ENCODE assay signal across 8 mouse cellular contexts in genomic region chr3:54797211-54797610, GRCm38 (mm10). TPM values are rescaled to one million over a fixed set of nuclear protein-coding genes. Genes with fewer than 3 reads are reported as not detected.
A peak's percentile ranks its signal among the peaks of the same experiment; 100 is the strongest.
DNase-seq lines count a peak whose midpoint lies in the region; ATAC-seq and TF ChIP-seq lines count a peak whose summit lies in the region.

No protein-coding gene starts in this region.

- WGBS in embryonic facial prominence, embryonic 15.5 days = 35% methylated on average over 16 of the region's 16 CpGs
- WGBS in lung, embryonic 16.5 days = 27% methylated on average over 16 of the region's 16 CpGs

- TF ChIP-seq POLR2A in ES-Bruce4 (IDR thresholded peaks at IDR 0.05; ENCODE audit: insufficient read depth, low read length) = no peak

- H3K4me3 ChIP-seq in ES-Bruce4 (ENCODE audit: low read depth, low read length) = peak overlapping the region; percentile 28
- no peak overlapping the region for H3K4me3 ChIP-seq in embryonic facial prominence, embryonic 15.5 days (replicated peaks)
- no peak overlapping the region for H3K4me3 ChIP-seq in lung, embryonic 16.5 days (ENCODE audit: low read length)

- TF ChIP-seq EP300 in ES-Bruce4 (IDR thresholded peaks at IDR 0.05; ENCODE audit: insufficient read depth, low read depth, low read length) = no peak

- H3K27me3 ChIP-seq in ES-Bruce4 (ENCODE audit: control insufficient read depth, insufficient read depth, low read length, poor library complexity, severe bottlenecking) = peaks cover 2% of the 10 kb centered on the region; the same call in 1 of the 2 replicates
- H3K27me3 ChIP-seq in embryonic facial prominence, embryonic 15.5 days = no peaks in the 10 kb centered on the region
- H3K27me3 ChIP-seq in lung, embryonic 16.5 days (ENCODE audit: control insufficient read depth, insufficient read depth, low read depth, low read length) = no peaks in the 10 kb centered on the region

- peak; percentile 63 for DNase-seq in adrenal gland, adult 2 months
- DNase-seq in heart, postnatal 4 days = peak; percentile 73
- DNase-seq in layer of hippocampus, adult 9-11 months = peak; percentile 49
- peak; percentile 26 for DNase-seq in ovary, postnatal 14 days (ENCODE audit: low spot score)
- DNase-seq in c-Kit-positive CD71-positive TER-119-positive erythroid progenitor cells, embryonic 14.5 days (ENCODE audit: low spot score) = no peak

- peak; percentile 68 for TF ChIP-seq CTCF in ES-Bruce4 (IDR thresholded peaks at IDR 0.05; ENCODE audit: low read depth, low read length)

- H3K36me3 ChIP-seq in ES-Bruce4 (ENCODE audit: control insufficient read depth, insufficient read depth, low read length, poor library complexity, severe bottlenecking) = no peaks in the 10 kb centered on the region
- H3K36me3 ChIP-seq in embryonic facial prominence, embryonic 15.5 days = peaks cover 13% of the 10 kb centered on the region; the same call in 1 of the 2 replicates
- H3K36me3 ChIP-seq in lung, embryonic 16.5 days (ENCODE audit: control insufficient read depth, insufficient read depth, low read length) = peaks cover 10% of the 10 kb centered on the region

- no peak overlapping the region for H3K27ac ChIP-seq in ES-Bruce4 (ENCODE audit: insufficient read depth, low read length)
- H3K27ac ChIP-seq in embryonic facial prominence, embryonic 15.5 days (replicated peaks) = no peak overlapping the region
- no peak overlapping the region for H3K27ac ChIP-seq in lung, embryonic 16.5 days (ENCODE audit: low read length)

- no peak overlapping the region for H3K9ac ChIP-seq in ES-Bruce4 (ENCODE audit: low read depth, poor library complexity, severe bottlenecking)
- no peak overlapping the region for H3K9ac ChIP-seq in embryonic facial prominence, embryonic 15.5 days
- no peak overlapping the region for H3K9ac ChIP-seq in lung, embryonic 16.5 days (ENCODE audit: low read length)

- ATAC-seq in embryonic facial prominence, embryonic 15.5 days (ENCODE audit: insufficient number of reproducible peaks, low FRiP score, low TSS enrichment, low read depth) = 0 out of 2 replicates have a peak, but pooled peaks have one; percentile 47
- peak; percentile 87 for ATAC-seq in lung, embryonic 16.5 days (ENCODE audit: low read depth)

- H3K9me3 ChIP-seq in ES-Bruce4 (replicated peaks; ENCODE audit: control insufficient read depth, insufficient read depth, low read length, poor library complexity, severe bottlenecking) = 0 out of 2 replicates have a peak, but pooled peaks cover 3% of the 10 kb centered on the region
- no peaks in the 10 kb centered on the region for H3K9me3 ChIP-seq in embryonic facial prominence, embryonic 15.5 days (replicated peaks)
- H3K9me3 ChIP-seq in lung, embryonic 16.5 days (ENCODE audit: control insufficient read depth, low read length) = peaks cover 4% of the 10 kb centered on the region; the same call in 1 of the 2 replicates

- peaks cover 2% of the 10 kb centered on the region for H3K4me1 ChIP-seq in ES-Bruce4 (ENCODE audit: control insufficient read depth, insufficient read depth, low read length)
- no peaks in the 10 kb centered on the region for H3K4me1 ChIP-seq in embryonic facial prominence, embryonic 15.5 days
- H3K4me1 ChIP-seq in lung, embryonic 16.5 days (replicated peaks; ENCODE audit: control insufficient read depth, insufficient read depth, low read length) = no peaks in the 10 kb centered on the region

- H3K4me2 ChIP-seq in embryonic facial prominence, embryonic 15.5 days (replicated peaks) = no peak overlapping the region
- H3K4me2 ChIP-seq in lung, embryonic 16.5 days (ENCODE audit: low read depth, low read length) = no peak overlapping the region

RNA-seq across cellular contexts. Expression of gene Rfxap, which starts 10.4 kb away (rescaled TPM):
- polyA plus RNA-seq in ES-Bruce4 (2011; ENCODE audit: insufficient read depth, insufficient read length, low read depth, missing spikeins) = 14.3 and 19.5 TPM in 2 replicates
- 10 to 100 TPM; 29.8 to 30.0 TPM for total RNA-seq in adrenal gland, adult 2 months (2021)
- 16.4 and 16.7 TPM in 2 replicates for polyA plus RNA-seq in adrenal gland, adult 2 months (2012; rRNA removed)
- 44.7 and 45.9 TPM in 2 replicates for polyA plus RNA-seq in embryonic facial prominence, embryonic 15.5 days (2015; fragmentation: Nextera tagmentation; extraction: Ambion mirVana)
- total RNA-seq in heart, postnatal 4 days (2021) = 10 to 100 TPM; 23.0 to 24.6 TPM
- polyA plus RNA-seq in lung, embryonic 16.5 days (2015; fragmentation: Nextera tagmentation; extraction: Ambion mirVana) = 25.4 and 26.2 TPM in 2 replicates

RNA-seq across cellular contexts. Expression of gene Smad9, which starts 41.8 kb away (rescaled TPM):
- polyA plus RNA-seq in ES-Bruce4 (2011; ENCODE audit: insufficient read depth, insufficient read length, low read depth, missing spikeins) = 0.17 TPM in 1 of 2 replicates, not detected in the other
- 10 to 100 TPM; 14.4 to 15.7 TPM for total RNA-seq in adrenal gland, adult 2 months (2021)
- polyA plus RNA-seq in adrenal gland, adult 2 months (2012; rRNA removed) = 13.2 and 23.2 TPM in 2 replicates
- polyA plus RNA-seq in embryonic facial prominence, embryonic 15.5 days (2015; fragmentation: Nextera tagmentation; extraction: Ambion mirVana) = 1.2 TPM in 2 replicates
- total RNA-seq in heart, postnatal 4 days (2021) = 1 to 10 TPM; 1.5 to 1.8 TPM
- 1.8 and 2.4 TPM in 2 replicates for polyA plus RNA-seq in lung, embryonic 16.5 days (2015; fragmentation: Nextera tagmentation; extraction: Ambion mirVana)
